Mouse (Mus musculus) C2C12 (cell line): ENCODE results near the gene Rnf144b.

Experiments used
- CEBPB ChIP-seq: IDR thresholded peaks from one replicate; pipeline ENCODE4 v1.6.1; 2011; ENCODE audit warnings: low read depth, mild to moderate bottlenecking, control low read depth, moderate library complexity
- CTCF ChIP-seq: IDR thresholded peaks from one replicate; pipeline ENCODE4 v1.5.1; 2011; ENCODE audit not compliant: control insufficient read depth, insufficient read depth, insufficient read length
- FOSL1 ChIP-seq: IDR thresholded peaks from one replicate; pipeline ENCODE4 v1.8.0; 2011; ENCODE audit warnings: mild to moderate bottlenecking, low read length; ENCODE audit not compliant: poor library complexity, insufficient read depth, severe bottlenecking
- MAX ChIP-seq: IDR thresholded peaks from one replicate; pipeline ENCODE4 v1.6.1; 2011; ENCODE audit warnings: mild to moderate bottlenecking, control low read depth
- MYOD1 ChIP-seq: IDR thresholded peaks from one replicate; pipeline ENCODE4 v1.6.1; 2011; ENCODE audit warnings: low read depth; ENCODE audit not compliant: control insufficient read depth, insufficient read length
- MYOG ChIP-seq: IDR thresholded peaks from one replicate; pipeline ENCODE4 v1.6.1; 2011; ENCODE audit not compliant: control insufficient read depth, insufficient read length; ENCODE audit errors: extremely low read depth
- USF1 ChIP-seq: IDR thresholded peaks from one replicate; pipeline ENCODE4 v1.6.1; 2011; ENCODE audit warnings: low read depth, mild to moderate bottlenecking, control low read depth, moderate library complexity

GRCm38 (mm10) chr13:47151060-47151459 lies 28.6 kb downstream of the Rnf144b start:
- no peak for TF ChIP-seq CTCF
- TF ChIP-seq MYOD1 = no peak
- TF ChIP-seq CEBPB = no peak
- TF ChIP-seq MAX = no peak
- TF ChIP-seq MYOG = no peak
- TF ChIP-seq USF1 = no peak
- TF ChIP-seq FOSL1 = no peak
